Mouse (Mus musculus) effector memory CD4-positive, alpha-beta T cell, adult 5 months (primary cell): ENCODE measurements around the gene Pigg. TPM values are rescaled to one million over a fixed set of nuclear protein-coding genes. Genes with fewer than 3 reads are reported as not detected.

Experiments used
- polyA plus RNA-seq: library from polyadenylated mRNA; unstranded; fragments of 100-300 nt; shearing (Covaris generic); gene quantifications from one replicate; pipeline ENCODE4 v1.2.1, GENCODE M21; 2017

Gene Pigg
- polyA plus RNA-seq: 2.5 TPM

GRCm38 (mm10) chr5:108312224-108313064, at the start of gene Pigg:
Gene Pigg, plus strand, starts transcription at chr5:108312609.

GRCm38 (mm10) chr5:108268127-108269062, 44.0 kb upstream of the Pigg start, which contains the start of gene Dr1:
Gene Dr1, plus strand, starts transcription at chr5:108268897.

GRCm38 (mm10) chr5:108367871-108368332, 55.5 kb downstream of the Pigg start, which contains the start of gene Gm42517:
Gene Gm42517, minus strand, starts transcription at chr5:108367922.

GRCm38 (mm10) chr5:108388201-108388600, 75.8 kb downstream of the Pigg start, which contains the start of gene Pde6b:
Gene Pde6b, plus strand, starts transcription at chr5:108388391.

Other genes with a start within 250 kb of the Pigg start
- gene Mtf2, start 246.9 kb upstream of the Pigg start, polyA plus RNA-seq: 74.2 TPM
- 92.1 TPM for gene Tmed5, start 180.0 kb upstream of the Pigg start, polyA plus RNA-seq
- gene Ccdc18, start 179.7 kb upstream of the Pigg start, polyA plus RNA-seq: 0.72 TPM
- gene Dr1, start 43.7 kb upstream of the Pigg start, polyA plus RNA-seq: 38.3 TPM
- gene Gm42517, start 55.3 kb downstream of the Pigg start, polyA plus RNA-seq: not detected
- gene Pde6b, start 75.8 kb downstream of the Pigg start, polyA plus RNA-seq: not detected
- 101 TPM for gene Atp5k, start 121.8 kb downstream of the Pigg start, polyA plus RNA-seq
- not detected for gene Mfsd7a, start 136.3 kb downstream of the Pigg start, polyA plus RNA-seq
- gene Pcgf3, start 148.6 kb downstream of the Pigg start, polyA plus RNA-seq: 12.6 TPM
- not detected for gene Cplx1, start 237.4 kb downstream of the Pigg start, polyA plus RNA-seq